ENCODE assay signal across 8 mouse cellular contexts in the genomic region with DNA sequence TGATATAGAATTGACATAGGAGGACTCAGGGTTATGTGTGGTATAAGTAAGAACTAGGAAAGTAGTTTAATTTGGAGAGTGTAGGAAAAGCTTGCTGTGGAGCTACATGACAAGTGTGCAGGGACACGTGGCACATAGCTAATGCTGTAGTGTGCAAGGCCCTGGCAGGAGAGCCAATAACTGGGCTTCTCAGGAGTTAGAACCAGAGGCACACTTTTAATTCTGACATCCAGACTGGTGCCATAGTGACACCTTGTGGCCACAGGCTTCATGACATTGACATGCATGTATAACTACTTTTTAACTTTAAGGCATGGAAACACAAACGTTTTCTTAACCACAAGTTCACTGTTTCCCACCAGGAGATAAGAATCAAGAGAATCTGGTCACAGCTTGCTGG.
DNase-seq lines count a peak whose midpoint lies in the region; ATAC-seq lines count a peak whose summit lies in the region.

No protein-coding gene starts in this region.

- no peaks in the 10 kb centered on the region for H3K36me3 ChIP-seq in limb, embryonic 10.5 days

- H3K9me3 ChIP-seq in limb, embryonic 10.5 days (replicated peaks) = no peaks in the 10 kb centered on the region

- peaks cover 64% of the 10 kb centered on the region for H3K27me3 ChIP-seq in limb, embryonic 10.5 days (ENCODE audit: low read depth, poor library complexity, severe bottlenecking)

- no peak overlapping the region for H3K27ac ChIP-seq in limb, embryonic 10.5 days

- WGBS in limb, embryonic 10.5 days = 8% methylated on average over 2 of the region's 2 CpGs

- no peak overlapping the region for H3K4me3 ChIP-seq in limb, embryonic 10.5 days

- ATAC-seq in common myeloid progenitor, adult 5-6 weeks (replicated peaks; ENCODE audit: low read depth, poor library complexity, severe bottlenecking) = peak; percentile 93

- peak; percentile 92 for DNase-seq in 3T3-L1 (ENCODE audit: low read depth, low spot score)
- DNase-seq in adipocyte (ENCODE audit: low spot score) = peak; percentile 89
- DNase-seq in gastrocnemius, postnatal 10 days = peak; percentile 79
- DNase-seq in kidney, adult 8-10 months = peak; percentile 48 to 82
- DNase-seq in limb, embryonic 10.5 days (ENCODE audit: low spot score) = peak; percentile 86
- peak; percentile 11 to 53 for DNase-seq in monocyte, adult 2 months (ENCODE audit: low read depth in 1 of 2, low spot score in 2 of 2)
- peak; percentile 29 to 71 for DNase-seq in spleen, postnatal 14 days (ENCODE audit: low spot score in 2 of 2)

- peaks cover 7% of the 10 kb centered on the region; the same call in 1 of the 2 replicates for H3K4me1 ChIP-seq in limb, embryonic 10.5 days

Comparison
In these comparisons a context has a peak if more than half of its experiments do, and no peak if none do; other contexts are left out.
1. DNase-seq: peak in every context shown above with its lines; median percentile 92 in 3T3-L1; 89 in adipocyte; 86 in limb, embryonic 10.5 days; 79 in gastrocnemius, postnatal 10 days; 65 in kidney, adult 8-10 months; 50 in spleen, postnatal 14 days; 32 in monocyte, adult 2 months.